In genomic region chr19:56664307-56664775, GRCm38 (mm10) we compare ENCODE assay signal across 11 mouse cellular contexts. TPM values are rescaled to one million over a fixed set of nuclear protein-coding genes. Genes with fewer than 3 reads are reported as not detected.
DNase-seq lines count a peak whose midpoint lies in the region; ATAC-seq lines count a peak whose summit lies in the region.
"Had no signal": no experiment of that assay in that cellular context is flagged by ENCODE, and none has a peak within 500 bp of the region (broad histone marks: within the 10 kb centered on the region; RNA-seq: fewer than 3 reads in every experiment).

No protein-coding gene starts in this region.

- DNase-seq in cerebellum, adult 9-10 months, result peak; percentile 11
- DNase-seq in cerebellum, postnatal 25 days, result no peak
- DNase-seq in right cerebral cortex, postnatal 10 days (ENCODE audit: low spot score in 2 of 2), result peak; percentile 61 to 62
- no peak for DNase-seq in right cerebral cortex, adult 2 months (ENCODE audit: low spot score in 2 of 2)
- no peak for DNase-seq in gastrocnemius, postnatal 14 days
- DNase-seq in left cerebral cortex, postnatal 14 days (ENCODE audit: low spot score in 2 of 2), result no peak
- DNase-seq: gastrocnemius, adult 2 months had no signal

- H3K27ac ChIP-seq in hindbrain, embryonic 16.5 days (ENCODE audit: low read depth, low read length), result peak overlapping the region; percentile 19
- H3K27ac ChIP-seq in intestine, embryonic 16.5 days (ENCODE audit: low read length), result no peak overlapping the region
- H3K27ac ChIP-seq: gastrocnemius, adult 2 months; kidney, embryonic 15.5 days; limb, embryonic 13.5 days had no signal

- no peaks in the 10 kb centered on the region for H3K27me3 ChIP-seq in hindbrain, embryonic 16.5 days (replicated peaks; ENCODE audit: control insufficient read depth, insufficient read depth, low read length)
- no peaks in the 10 kb centered on the region for H3K27me3 ChIP-seq in intestine, embryonic 16.5 days (replicated peaks; ENCODE audit: control insufficient read depth, insufficient read depth, low read length)
- H3K27me3 ChIP-seq: limb, embryonic 13.5 days had no signal

- no peak overlapping the region for H3K9ac ChIP-seq in hindbrain, embryonic 16.5 days (ENCODE audit: low read depth, low read length)
- H3K9ac ChIP-seq in intestine, embryonic 16.5 days (ENCODE audit: low read depth, low read length), result no peak overlapping the region
- H3K9ac ChIP-seq: kidney, embryonic 15.5 days; limb, embryonic 13.5 days had no signal

- H3K9me3 ChIP-seq in hindbrain, embryonic 16.5 days (ENCODE audit: control insufficient read depth, low read length), result no peaks in the 10 kb centered on the region
- no peaks in the 10 kb centered on the region for H3K9me3 ChIP-seq in intestine, embryonic 16.5 days (ENCODE audit: control insufficient read depth, low read length)
- H3K9me3 ChIP-seq: kidney, embryonic 15.5 days; limb, embryonic 13.5 days had no signal

- H3K36me3 ChIP-seq in hindbrain, embryonic 16.5 days (ENCODE audit: control insufficient read depth, insufficient read depth, low read length), result no peaks in the 10 kb centered on the region
- no peaks in the 10 kb centered on the region for H3K36me3 ChIP-seq in intestine, embryonic 16.5 days (ENCODE audit: control insufficient read depth, insufficient read depth, low read length)
- H3K36me3 ChIP-seq: kidney, embryonic 15.5 days; limb, embryonic 13.5 days had no signal

- no peak overlapping the region for H3K4me2 ChIP-seq in hindbrain, embryonic 16.5 days (ENCODE audit: low read length)
- H3K4me2 ChIP-seq in intestine, embryonic 16.5 days (ENCODE audit: low read depth, low read length), result no peak overlapping the region
- H3K4me2 ChIP-seq: kidney, embryonic 15.5 days; limb, embryonic 13.5 days had no signal

- 49% methylated on average over 10 of the region's 10 CpGs for WGBS in hindbrain, embryonic 16.5 days
- WGBS in intestine, embryonic 16.5 days, result 73% methylated on average over 10 of the region's 10 CpGs

- no peaks in the 10 kb centered on the region for H3K4me1 ChIP-seq in hindbrain, embryonic 16.5 days (ENCODE audit: control insufficient read depth, insufficient read depth, low read depth, low read length)
- no peaks in the 10 kb centered on the region for H3K4me1 ChIP-seq in intestine, embryonic 16.5 days (ENCODE audit: control insufficient read depth, insufficient read depth, low read length)

- peak; percentile 94 for ATAC-seq in hindbrain, embryonic 16.5 days
- ATAC-seq in intestine, embryonic 16.5 days, result no peak

- H3K4me3 ChIP-seq in hindbrain, embryonic 16.5 days (ENCODE audit: low read length), result no peak overlapping the region
- H3K4me3 ChIP-seq in intestine, embryonic 16.5 days (ENCODE audit: low read length), result no peak overlapping the region
- H3K4me3 ChIP-seq: gastrocnemius, adult 2 months; kidney, embryonic 15.5 days; limb, embryonic 13.5 days had no signal

- intact Hi-C loops in gastrocnemius, postnatal 14 days (cut with DNase I; ENCODE audit: low total_unique reads), result no loop called here
- intact Hi-C loops in left cerebral cortex, postnatal 14 days (cut with DNase I), result no loop called here

RNA-seq across cellular contexts. Expression of gene Adrb1, which starts 57.7 kb away (rescaled TPM):
- polyA plus RNA-seq in hindbrain, embryonic 16.5 days (2015; fragmentation: Nextera tagmentation; extraction: Ambion mirVana), result 0.56 and 0.71 TPM in 2 replicates
- under 1 TPM; 0.27 to 0.53 TPM for total RNA-seq in gastrocnemius, postnatal 14 days (2021)
- polyA plus RNA-seq in intestine, embryonic 16.5 days (2015; fragmentation: Nextera tagmentation; extraction: Ambion mirVana), result 0.35 and 0.36 TPM in 2 replicates
- total RNA-seq in left cerebral cortex, postnatal 14 days (2021), result 10 to 100 TPM; 40.1 to 43.9 TPM

Comparison
In these comparisons a context has a peak if more than half of its experiments do, and no peak if none do; other contexts are left out.
1. DNase-seq: peak in cerebellum, adult 9-10 months (single experiment) and right cerebral cortex, postnatal 10 days (2 of 2); none in cerebellum, postnatal 25 days (0 of 2), right cerebral cortex, adult 2 months (0 of 2), gastrocnemius, postnatal 14 days (single experiment) and left cerebral cortex, postnatal 14 days (0 of 2).
2. RNA of gene Adrb1, which starts 57.7 kb away (total RNA-seq): 40.1 to 43.9 TPM in left cerebral cortex, postnatal 14 days; 0.27 to 0.53 TPM in gastrocnemius, postnatal 14 days; every median in the first group is over 10 times any median in the second.